Mouse (Mus musculus): ENCODE measurements around the gene Ctnna3. TPM values are rescaled to one million over a fixed set of nuclear protein-coding genes. Genes with fewer than 3 reads are reported as not detected.

Gene Ctnna3
- polyA plus RNA-seq, 1 experiment: not detected

GRCm38 (mm10) chr10:64086567-64087391 is 656.9 kb downstream of the Ctnna3 start:
- no peak for TF ChIP-seq GATA1 (IDR thresholded peaks at IDR 0.05; ENCODE audit: low read length)

GRCm38 (mm10) chr10:64087521-64087920 is 657.6 kb downstream of the Ctnna3 start:
- TF ChIP-seq GATA1 (IDR thresholded peaks at IDR 0.05; ENCODE audit: low read length): no peak

- no peak for TF ChIP-seq GATA1 (IDR thresholded peaks at IDR 0.05; ENCODE audit: low read length)
Measured at GRCm38 (mm10) chr10:64087936-64088773, 658.3 kb downstream of the Ctnna3 start.

- no peak for TF ChIP-seq GATA1 (IDR thresholded peaks at IDR 0.05; ENCODE audit: low read length)
Measured at GRCm38 (mm10) chr10:64088774-64089460, 659.0 kb downstream of the Ctnna3 start.

- no peak for TF ChIP-seq GATA1 (IDR thresholded peaks at IDR 0.05; ENCODE audit: low read length)
Measured at GRCm38 (mm10) chr10:64089680-64090460, 660.0 kb downstream of the Ctnna3 start, which contains the start of gene Lrrtm3. Gene Lrrtm3 (minus strand): TSS chr10:64090277.

- no peak for TF ChIP-seq GATA1 (IDR thresholded peaks at IDR 0.05; ENCODE audit: low read length)
Measured at GRCm38 (mm10) chr10:64096532-64096931, 666.6 kb downstream of the Ctnna3 start.

- TF ChIP-seq GATA1 (IDR thresholded peaks at IDR 0.05; ENCODE audit: low read length): no peak
Measured at GRCm38 (mm10) chr10:64115246-64115645, 685.3 kb downstream of the Ctnna3 start.

- TF ChIP-seq GATA1 (IDR thresholded peaks at IDR 0.05; ENCODE audit: low read length): no peak
Measured at GRCm38 (mm10) chr10:64118833-64119232, 688.9 kb downstream of the Ctnna3 start.

GRCm38 (mm10) chr10:64130397-64131150 is 700.7 kb downstream of the Ctnna3 start:
- TF ChIP-seq GATA1 (IDR thresholded peaks at IDR 0.05; ENCODE audit: low read length): no peak

- no peak for TF ChIP-seq GATA1 (IDR thresholded peaks at IDR 0.05; ENCODE audit: low read length)
Measured at GRCm38 (mm10) chr10:64133461-64133860, 703.6 kb downstream of the Ctnna3 start.

GRCm38 (mm10) chr10:64135481-64135880 is 705.6 kb downstream of the Ctnna3 start:
- TF ChIP-seq GATA1 (IDR thresholded peaks at IDR 0.05; ENCODE audit: low read length): no peak

GRCm38 (mm10) chr10:64146511-64146910 is 716.6 kb downstream of the Ctnna3 start:
- TF ChIP-seq GATA1 (IDR thresholded peaks at IDR 0.05; ENCODE audit: low read length): no peak

GRCm38 (mm10) chr10:64181696-64182095 is 751.8 kb downstream of the Ctnna3 start:
- no peak for TF ChIP-seq GATA1 (IDR thresholded peaks at IDR 0.05; ENCODE audit: low read length)

- no peak for TF ChIP-seq GATA1 (IDR thresholded peaks at IDR 0.05; ENCODE audit: low read length)
Measured at GRCm38 (mm10) chr10:64182731-64183130, 752.8 kb downstream of the Ctnna3 start.

All from G1E-ER4 (cell line).